Mouse (Mus musculus) thymus, adult 2 months (tissue): ENCODE measurements around the gene Tctn3. TPM values are rescaled to one million over a fixed set of nuclear protein-coding genes. Genes with fewer than 3 reads are reported as not detected.

ENCODE experiments used
- DNase-seq: peaks from one replicate; pipeline ENCODE4 v3.0.0; 2021
- H3K27ac ChIP-seq: fragments of 200-500 bp; 2 replicates; pipeline ENCODE4 v1.5.1; 2012; ENCODE audit warnings: low read length, control low read depth; ENCODE audit not compliant: control insufficient read depth, insufficient read depth
- H3K27me3 ChIP-seq: fragments of 200-500 bp; 2 replicates; pipeline ENCODE4 v1.6.1; 2012; ENCODE audit warnings: mild to moderate bottlenecking, low read length, moderate library complexity, mixed read lengths; ENCODE audit not compliant: control insufficient read depth, insufficient read depth
- H3K36me3 ChIP-seq: fragments of 200-500 bp; 2 replicates; pipeline ENCODE4 v1.6.1; 2012; ENCODE audit warnings: mild to moderate bottlenecking, low read length, moderate library complexity; ENCODE audit not compliant: control insufficient read depth, insufficient read depth
- H3K4me1 ChIP-seq: fragments of 200-500 bp; replicated peaks from 2 replicates; pipeline ENCODE4 v1.6.1; 2012; ENCODE audit warnings: low read length; ENCODE audit not compliant: control insufficient read depth, insufficient read depth
- H3K4me3 ChIP-seq: fragments of 200-500 bp; 2 replicates; pipeline ENCODE4 v1.5.1; 2012; ENCODE audit warnings: mild to moderate bottlenecking, low read length, control low read depth, moderate library complexity; ENCODE audit not compliant: control insufficient read depth, insufficient read depth
- CTCF ChIP-seq: fragments of 200-500 bp; IDR thresholded peaks from 2 replicates; pipeline ENCODE4 v1.5.1; 2012; ENCODE audit warnings: mild to moderate bottlenecking, control low read depth, low read length, moderate library complexity, borderline replicate concordance; ENCODE audit not compliant: control insufficient read depth, poor library complexity, insufficient read depth; ENCODE audit errors: extremely low read depth
- POLR2A ChIP-seq: fragments of 200-500 bp; IDR thresholded peaks from 2 replicates; pipeline ENCODE4 v1.6.1; 2012; ENCODE audit warnings: mild to moderate bottlenecking, low read length, control low read depth, moderate library complexity; ENCODE audit not compliant: control insufficient read depth, poor library complexity, insufficient read depth; ENCODE audit errors: extremely low read depth
- WGBS: fragments of 180-500 bp; shearing (Covaris S2); methylation state at CpG from one replicate; pipeline ENCODE4 v1.1.7; 2018; 5-methylcytosine and 5-hydroxymethylcytosine counted together
- polyA plus RNA-seq: library from polyadenylated mRNA; depleted of rRNA; stranded (reverse); fragments of >200 nt; gene quantifications from 2 replicates; pipeline ENCODE4 v1.2.3, GENCODE M21; 2012

The Tctn3 gene
- polyA plus RNA-seq, 1 experiment = 13.8 TPM

- DNase-seq = no peak
- Histone ChIP-seq H3K27ac (no peak overlapping the region), H3K27me3 (no peaks in the 10 kb centered on the region), H3K4me1 (peaks cover 5% of the 10 kb centered on the region; the same call in 1 of the 2 replicates), H3K36me3 (no peaks in the 10 kb centered on the region), H3K4me3 (no peak overlapping the region)
- 93% methylated on average over 8 of the region's 8 CpGs for WGBS
- TF ChIP-seq POLR2A = no peak
- TF ChIP-seq CTCF = no peak
These were observed 16.2 kb downstream of the Tctn3 start for GRCm38 (mm10) chr19:40595831-40596230.

DNA sequence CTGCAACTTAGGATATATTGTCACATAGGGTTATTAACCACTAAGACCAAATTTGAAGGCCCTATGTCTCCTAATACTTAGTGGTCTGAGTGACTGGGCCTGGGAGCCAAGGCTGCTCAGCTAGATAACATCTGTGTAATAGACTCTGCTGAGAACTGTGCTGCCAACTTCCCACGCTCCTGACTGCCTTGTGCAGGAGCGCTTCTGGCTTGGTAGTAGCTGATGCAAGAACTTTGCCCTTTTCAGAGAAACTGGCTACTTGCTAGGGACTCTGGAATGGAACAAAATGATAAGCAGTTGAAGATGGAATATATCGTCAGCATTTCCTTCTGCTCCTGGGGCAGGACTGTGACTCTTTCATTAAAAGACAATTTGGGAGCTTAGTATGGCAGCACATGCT, 16.8 kb downstream of the Tctn3 start:
- Histone ChIP-seq H3K36me3 (no peaks in the 10 kb centered on the region), H3K4me1 (peaks cover 5% of the 10 kb centered on the region; the same call in 1 of the 2 replicates), H3K27me3 (no peaks in the 10 kb centered on the region), H3K27ac (no peak overlapping the region), H3K4me3 (no peak overlapping the region)
- WGBS = 98% methylated on average over 3 of the region's 3 CpGs
- DNase-seq = no peak
- no peak for TF ChIP-seq CTCF
- no peak for TF ChIP-seq POLR2A

DNA sequence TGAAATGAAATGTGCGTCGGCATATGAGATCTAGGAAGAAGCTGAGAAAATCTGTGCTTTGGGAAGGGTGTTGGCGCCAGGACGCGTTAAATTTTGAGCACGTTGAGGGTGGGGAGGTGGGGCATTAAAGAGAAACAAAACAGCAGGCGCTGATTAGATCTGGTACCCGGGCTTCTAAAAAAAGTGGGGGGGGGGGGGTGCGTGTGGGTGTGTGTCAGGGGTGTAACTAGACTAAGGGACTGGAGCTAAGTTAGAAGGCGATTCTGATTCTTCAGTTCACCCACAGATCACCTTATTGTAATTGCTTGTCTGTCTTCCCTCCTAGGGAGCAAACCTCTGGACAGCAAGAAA, 22.5 kb downstream of the Tctn3 start:
- TF ChIP-seq CTCF = no peak
- no peak for TF ChIP-seq POLR2A
- no peak for DNase-seq
- no peaks in the 10 kb centered on the region for H3K36me3 ChIP-seq
- peak overlapping the region; percentile 90 for H3K4me3 ChIP-seq
- H3K27ac ChIP-seq = peak overlapping the region; percentile 88
- H3K4me1 ChIP-seq = peaks cover 4% of the 10 kb centered on the region; the same call in 1 of the 2 replicates
- H3K27me3 ChIP-seq = no peaks in the 10 kb centered on the region
- 0% methylated on average over 10 of the region's 10 CpGs for WGBS

DNA sequence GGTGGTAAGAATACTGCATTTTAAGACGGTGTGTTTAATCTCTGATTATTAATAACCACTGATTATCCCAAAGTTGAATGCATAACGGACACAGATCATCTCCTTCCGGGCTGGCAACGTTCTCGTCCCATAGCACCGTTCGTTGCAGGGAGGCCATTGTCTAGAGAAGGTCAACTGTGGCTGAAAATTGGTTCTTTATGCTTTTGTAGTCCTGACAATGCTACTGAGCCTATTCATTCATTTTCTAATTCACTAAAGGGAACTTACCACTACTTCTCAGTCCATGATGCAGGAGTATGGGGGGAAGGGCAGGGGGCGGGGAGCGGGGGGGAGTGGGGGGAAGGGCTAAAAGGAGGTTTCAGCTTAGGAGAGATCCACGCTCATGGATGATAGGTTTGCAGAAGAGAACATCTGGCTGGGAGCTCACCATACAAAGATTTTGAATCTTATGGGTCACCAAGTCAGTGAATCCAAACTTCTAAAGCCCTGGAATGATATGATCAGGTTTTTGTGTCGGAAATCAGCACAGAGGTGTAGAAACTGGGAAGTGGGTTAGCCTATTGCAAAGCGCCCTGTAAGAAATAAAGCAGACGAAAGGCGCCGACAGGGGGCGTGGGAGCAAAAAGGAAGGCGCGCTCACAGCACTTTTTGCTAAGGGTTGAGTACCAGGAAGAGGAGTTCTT, 23.0 kb downstream of the Tctn3 start:
- TF ChIP-seq CTCF (peak; percentile 61; the same call in 1 of the 2 replicates), POLR2A (no peak)
- under 1% methylated on average over 18 of the region's 18 CpGs for WGBS
- peaks cover 4% of the 10 kb centered on the region; the same call in 1 of the 2 replicates for H3K4me1 ChIP-seq
- H3K27ac ChIP-seq = peak overlapping the region; percentile 88
- peak; percentile 94 for DNase-seq
- H3K4me3 ChIP-seq = peak overlapping the region; percentile 90
- H3K36me3 ChIP-seq = no peaks in the 10 kb centered on the region
- no peaks in the 10 kb centered on the region for H3K27me3 ChIP-seq

- peak; percentile 96 for DNase-seq
- no peaks in the 10 kb centered on the region for H3K36me3 ChIP-seq
- under 1% methylated on average over 34 of the region's 34 CpGs for WGBS
- H3K4me1 ChIP-seq = peaks cover 4% of the 10 kb centered on the region; the same call in 1 of the 2 replicates
- H3K4me3 ChIP-seq = peak within 1 kb of the TSS; percentile 90
- H3K27me3 ChIP-seq = no peaks in the 10 kb centered on the region
- H3K27ac ChIP-seq = peak within 1 kb of the TSS; percentile 65
- TF ChIP-seq POLR2A (no peak), CTCF (no peak)
These were observed 23.8 kb downstream of the Tctn3 start, which contains the start of gene Aldh18a1 for GRCm38 (mm10) chr19:40588293-40588654. TSS of gene Aldh18a1 (minus strand) at chr19:40588463.

- 5% methylated on average over 30 of the region's 30 CpGs for WGBS
- H3K36me3 ChIP-seq = no peaks in the 10 kb centered on the region
- peaks cover 4% of the 10 kb centered on the region; the same call in 1 of the 2 replicates for H3K4me1 ChIP-seq
- no peak overlapping the region for H3K27ac ChIP-seq
- 0 out of 2 replicates have a peak, but pooled peaks have one; percentile 1 for TF ChIP-seq CTCF
- no peak for TF ChIP-seq POLR2A
- H3K4me3 ChIP-seq = peak overlapping the region; percentile 90
- H3K27me3 ChIP-seq = no peaks in the 10 kb centered on the region
- no peak for DNase-seq
These were observed 24.3 kb downstream of the Tctn3 start for GRCm38 (mm10) chr19:40587491-40588292.

- Histone ChIP-seq H3K27me3 (no peaks in the 10 kb centered on the region), H3K4me3 (no peak overlapping the region), H3K4me1 (peaks cover 4% of the 10 kb centered on the region; the same call in 1 of the 2 replicates), H3K36me3 (no peaks in the 10 kb centered on the region), H3K27ac (no peak overlapping the region)
- no peak for DNase-seq
- 86% methylated on average over 7 of the region's 7 CpGs for WGBS
- no peak for TF ChIP-seq POLR2A
- no peak for TF ChIP-seq CTCF
These were observed 25.1 kb downstream of the Tctn3 start for GRCm38 (mm10) chr19:40586908-40587307.
